Mouse (Mus musculus) thymus, adult 2 months (tissue): Measurements from ENCODE around the gene Lmf1.

Source experiments
- CTCF ChIP-seq: fragments of 200-500 bp; IDR thresholded peaks from 2 replicates; pipeline ENCODE4 v1.5.1; 2012; ENCODE audit warnings: mild to moderate bottlenecking, control low read depth, low read length, moderate library complexity, borderline replicate concordance; ENCODE audit not compliant: control insufficient read depth, poor library complexity, insufficient read depth; ENCODE audit errors: extremely low read depth
- POLR2A ChIP-seq: fragments of 200-500 bp; IDR thresholded peaks from 2 replicates; pipeline ENCODE4 v1.6.1; 2012; ENCODE audit warnings: mild to moderate bottlenecking, low read length, control low read depth, moderate library complexity; ENCODE audit not compliant: control insufficient read depth, poor library complexity, insufficient read depth; ENCODE audit errors: extremely low read depth

DNA sequence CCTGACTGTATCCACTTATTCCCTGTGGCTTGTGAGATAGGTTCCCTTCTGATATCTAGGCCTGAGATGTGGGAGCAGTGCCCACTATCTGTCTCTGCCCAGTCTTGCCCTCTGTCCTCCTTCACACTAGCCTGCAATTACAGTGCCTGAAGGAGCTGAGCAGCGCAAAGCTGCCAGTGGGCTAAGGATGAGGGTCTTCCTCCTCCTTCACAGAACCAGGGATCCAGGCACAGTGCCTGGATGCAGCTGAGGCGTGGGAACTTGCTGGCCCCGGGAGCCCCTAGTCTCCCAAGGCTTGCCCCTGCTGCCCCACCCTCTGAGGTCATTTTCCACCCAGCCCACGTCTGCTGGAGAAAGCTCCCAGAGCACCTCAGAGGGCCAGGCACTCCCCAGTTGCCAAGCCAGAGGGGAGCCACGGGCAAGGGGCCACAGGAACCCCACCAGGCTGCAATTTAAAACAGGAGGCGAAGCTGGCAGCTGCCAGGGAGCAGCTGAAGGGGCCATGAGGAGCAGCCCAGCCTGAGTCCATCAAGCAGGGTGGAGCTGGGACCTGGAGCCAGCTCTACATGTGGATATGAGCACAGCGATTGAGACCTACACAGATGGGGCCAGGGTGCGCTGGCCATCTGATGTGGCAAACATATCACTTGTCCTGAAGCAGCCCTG is 48.4 kb upstream of the Lmf1 start:
- no peak for TF ChIP-seq POLR2A
- no peak for TF ChIP-seq CTCF
